Mouse (Mus musculus): ENCODE results near the gene Tgfb2.

GRCm38 (mm10) chr1:186748724-186749653, 43.2 kb upstream of the Tgfb2 start, which contains the start of gene Rrp15:
- TF ChIP-seq CTCF (IDR thresholded peaks at IDR 0.05; ENCODE audit: control insufficient read depth, insufficient read depth, low read length): no peak
- peak; percentile 31; the same call in 1 of the 2 replicates for TF ChIP-seq POLR2A (IDR thresholded peaks at IDR 0.05; ENCODE audit: borderline replicate concordance, control insufficient read depth, low read depth, low read length)
